Mouse (Mus musculus): ENCODE measurements around the gene Fam171a2. TPM values are rescaled to one million over a fixed set of nuclear protein-coding genes. Genes with fewer than 3 reads are reported as not detected.

Gene Fam171a2
- 4.4 and 4.8 TPM in 2 replicates for polyA plus RNA-seq (2015; fragmentation: Nextera tagmentation; extraction: Ambion mirVana)

DNA sequence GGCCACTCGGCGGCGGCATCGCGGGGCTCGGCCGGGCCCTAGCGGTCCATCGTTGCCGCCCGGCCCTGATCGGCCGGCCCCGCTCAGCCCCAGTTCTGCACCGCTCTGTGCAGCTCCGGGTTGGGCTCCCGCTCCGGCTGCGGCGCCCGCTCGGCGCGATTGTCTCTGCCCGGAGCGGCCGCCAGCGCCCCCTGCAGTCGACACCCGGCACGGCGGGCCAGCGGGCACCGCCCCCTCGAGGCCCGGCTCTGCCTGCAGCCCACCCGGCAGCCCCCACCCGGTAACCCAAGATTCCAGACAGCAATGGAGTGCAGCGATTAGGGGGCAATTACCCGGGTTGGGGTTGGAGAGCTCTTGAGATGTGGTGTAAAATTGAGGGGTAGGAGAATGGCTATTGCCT is at the start of gene Fam171a2:
Gene Fam171a2 (minus strand): TSS at position 186 of the 400 bp plus-strand sequence.
- Histone ChIP-seq H3K9ac (peak within 1 kb of the TSS; percentile 97), H3K36me3 (peaks cover 12% of the 10 kb centered on the region), H3K4me1 (peaks cover 43% of the 10 kb centered on the region), H3K27me3 (peaks cover 37% of the 10 kb centered on the region), H3K27ac (peak within 1 kb of the TSS; percentile 94), H3K9me3 (no peaks in the 10 kb centered on the region), H3K4me2 (replicated peaks) (peak within 1 kb of the TSS; percentile 74), H3K4me3 (peak within 1 kb of the TSS; percentile 93)
- peak; percentile 77 for ATAC-seq (ENCODE audit: low FRiP score, low read depth)
- WGBS = under 1% methylated on average over 31 of the region's 40 CpGs

DNA sequence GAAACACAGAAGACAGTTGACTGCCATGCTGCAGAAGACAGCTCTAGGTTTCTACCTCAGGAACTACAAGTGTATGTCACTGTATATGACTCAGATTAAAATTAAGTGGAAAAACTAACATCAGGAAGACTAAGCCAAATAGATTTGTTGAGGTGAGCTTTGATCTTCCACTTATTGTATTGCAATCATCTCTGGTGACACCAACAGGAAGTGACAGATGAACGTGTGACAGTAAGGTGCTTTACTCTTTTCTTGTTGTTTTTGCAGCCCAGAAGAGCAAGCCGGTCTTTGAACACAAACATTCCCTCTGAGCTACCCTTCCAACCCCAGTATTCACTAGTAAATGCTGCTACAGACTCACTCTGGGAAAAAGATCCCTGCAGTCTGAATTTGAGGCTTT is 49.2 kb upstream of the Fam171a2 start:
- Histone ChIP-seq H3K9me3 (no peaks in the 10 kb centered on the region), H3K4me1 (no peaks in the 10 kb centered on the region), H3K4me3 (no peak overlapping the region), H3K9ac (no peak overlapping the region), H3K4me2 (replicated peaks) (no peak overlapping the region), H3K36me3 (peaks cover 80% of the 10 kb centered on the region), H3K27ac (no peak overlapping the region), H3K27me3 (no peaks in the 10 kb centered on the region)
- 88% methylated on average over 2 of the region's 2 CpGs for WGBS
- no peak for ATAC-seq (ENCODE audit: low FRiP score, low read depth)

DNA sequence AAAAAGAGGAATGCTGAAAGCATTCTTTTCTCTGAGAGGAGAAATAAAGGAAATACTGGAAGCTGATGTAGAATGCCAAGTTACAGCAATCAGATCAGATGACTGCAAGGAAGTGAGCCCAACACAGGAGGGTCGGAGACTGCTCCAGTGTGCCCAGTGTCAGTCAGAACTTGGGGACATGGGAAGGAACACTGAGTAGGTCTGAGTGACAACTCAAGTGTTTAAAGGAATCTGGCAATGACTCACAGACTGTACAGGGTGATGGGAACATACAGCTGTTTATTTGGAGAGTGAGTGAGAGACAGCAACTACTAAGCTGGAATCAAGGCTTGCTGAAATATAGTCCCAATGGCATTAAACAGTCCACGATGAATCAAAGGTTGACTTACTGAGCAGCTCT is 48.7 kb upstream of the Fam171a2 start:
- H3K4me2 ChIP-seq (replicated peaks) = no peak overlapping the region
- no peak overlapping the region for H3K9ac ChIP-seq
- H3K27ac ChIP-seq = no peak overlapping the region
- ATAC-seq (ENCODE audit: low FRiP score, low read depth) = no peak
- 89% methylated on average over 2 of the region's 2 CpGs for WGBS
- H3K4me3 ChIP-seq = no peak overlapping the region
- no peaks in the 10 kb centered on the region for H3K27me3 ChIP-seq
- H3K36me3 ChIP-seq = peaks cover 78% of the 10 kb centered on the region
- no peaks in the 10 kb centered on the region for H3K9me3 ChIP-seq
- H3K4me1 ChIP-seq = no peaks in the 10 kb centered on the region

- Histone ChIP-seq H3K4me1 (no peaks in the 10 kb centered on the region), H3K36me3 (peaks cover 78% of the 10 kb centered on the region), H3K4me3 (no peak overlapping the region), H3K27ac (no peak overlapping the region), H3K9ac (no peak overlapping the region), H3K4me2 (replicated peaks) (no peak overlapping the region), H3K27me3 (no peaks in the 10 kb centered on the region), H3K9me3 (no peaks in the 10 kb centered on the region)
- no peak for ATAC-seq (ENCODE audit: low FRiP score, low read depth)
- WGBS = 94% methylated on average over 5 of the region's 5 CpGs
These were observed 48.3 kb upstream of the Fam171a2 start for GRCm38 (mm10) chr11:102495742-102496141.

DNA sequence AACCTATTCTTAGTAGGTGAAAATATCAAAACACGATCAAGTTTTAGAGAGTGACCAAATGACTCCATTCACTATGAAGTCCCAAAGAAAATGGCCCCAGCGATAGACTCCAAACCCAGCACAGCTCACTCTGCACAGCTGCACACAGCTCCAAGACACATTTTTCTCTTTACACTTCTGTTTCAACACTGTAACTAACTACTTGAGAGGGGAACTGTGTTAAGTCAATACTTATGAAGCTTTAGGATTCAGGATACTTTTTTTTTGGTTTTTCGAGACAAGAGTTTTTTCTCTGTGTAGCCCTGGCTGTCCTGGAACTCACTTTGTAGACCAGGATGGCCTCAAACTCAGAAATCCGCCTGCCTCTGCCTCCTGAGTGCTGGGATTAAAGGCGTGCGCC is 47.6 kb upstream of the Fam171a2 start:
- H3K27ac ChIP-seq = no peak overlapping the region
- H3K4me2 ChIP-seq (replicated peaks) = no peak overlapping the region
- peaks cover 75% of the 10 kb centered on the region for H3K36me3 ChIP-seq
- H3K27me3 ChIP-seq = no peaks in the 10 kb centered on the region
- H3K9ac ChIP-seq = no peak overlapping the region
- no peaks in the 10 kb centered on the region for H3K9me3 ChIP-seq
- ATAC-seq (ENCODE audit: low FRiP score, low read depth) = no peak
- WGBS = 95% methylated on average over 6 of the region's 6 CpGs
- H3K4me1 ChIP-seq = no peaks in the 10 kb centered on the region
- no peak overlapping the region for H3K4me3 ChIP-seq

DNA sequence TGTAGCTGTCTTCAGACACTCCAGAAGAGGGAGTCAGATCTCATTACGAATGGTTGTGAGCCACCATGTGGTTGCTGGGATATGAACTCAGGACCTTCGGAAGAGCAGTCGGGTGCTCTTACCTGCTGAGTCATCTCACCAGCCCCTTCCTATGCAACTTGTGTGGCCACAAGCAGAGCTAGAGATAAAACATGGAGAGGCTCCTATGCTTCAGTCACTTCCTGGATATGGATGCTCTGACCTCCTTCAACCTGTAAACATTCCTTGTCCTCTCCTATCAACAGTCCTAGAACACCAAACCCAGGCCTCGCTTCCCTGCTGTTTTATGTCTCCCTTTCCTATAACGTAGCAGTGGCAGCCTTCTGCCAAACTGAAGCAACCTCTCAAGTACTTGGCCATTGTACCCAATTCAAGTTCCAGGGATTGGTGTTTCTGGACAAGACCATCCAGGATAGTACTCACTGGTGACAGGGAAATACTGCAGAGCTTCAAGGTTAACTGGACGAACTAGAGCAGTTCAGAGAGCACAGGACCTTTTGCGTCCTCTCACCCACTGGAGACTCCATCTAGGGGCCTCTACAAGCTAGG is 46.7 kb upstream of the Fam171a2 start:
- Histone ChIP-seq H3K9ac (no peak overlapping the region), H3K27me3 (no peaks in the 10 kb centered on the region), H3K9me3 (no peaks in the 10 kb centered on the region), H3K4me1 (no peaks in the 10 kb centered on the region), H3K36me3 (peaks cover 66% of the 10 kb centered on the region), H3K27ac (no peak overlapping the region), H3K4me2 (replicated peaks) (no peak overlapping the region), H3K4me3 (no peak overlapping the region)
- no peak for ATAC-seq (ENCODE audit: low FRiP score, low read depth)
- WGBS = 84% methylated on average over 7 of the region's 7 CpGs

DNA sequence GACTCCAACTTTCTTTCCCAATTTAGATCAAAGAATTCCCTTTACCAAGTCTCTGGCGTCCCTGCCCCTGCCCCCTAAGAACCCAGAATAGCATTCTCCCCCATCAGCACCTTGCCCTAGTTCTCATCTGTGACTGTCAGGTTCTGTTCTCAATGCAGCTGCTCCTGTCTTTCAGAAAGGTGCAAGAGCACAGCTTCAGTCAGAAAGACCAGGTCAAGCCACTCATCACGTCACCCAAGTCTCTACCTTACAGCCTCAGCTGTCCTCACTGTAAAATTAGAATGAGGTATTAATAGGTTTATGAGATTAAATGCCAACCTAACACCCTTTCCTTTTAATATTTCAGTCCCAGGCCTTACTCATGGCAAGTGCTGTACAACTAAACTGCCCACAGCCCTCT is 45.8 kb upstream of the Fam171a2 start:
- no peak overlapping the region for H3K4me3 ChIP-seq
- no peak overlapping the region for H3K27ac ChIP-seq
- peaks cover 60% of the 10 kb centered on the region for H3K36me3 ChIP-seq
- H3K9me3 ChIP-seq = no peaks in the 10 kb centered on the region
- no peaks in the 10 kb centered on the region for H3K4me1 ChIP-seq
- no peak overlapping the region for H3K4me2 ChIP-seq (replicated peaks)
- WGBS = 79% methylated on average over 2 of the region's 2 CpGs
- no peaks in the 10 kb centered on the region for H3K27me3 ChIP-seq
- H3K9ac ChIP-seq = no peak overlapping the region
- ATAC-seq (ENCODE audit: low FRiP score, low read depth) = no peak

DNA sequence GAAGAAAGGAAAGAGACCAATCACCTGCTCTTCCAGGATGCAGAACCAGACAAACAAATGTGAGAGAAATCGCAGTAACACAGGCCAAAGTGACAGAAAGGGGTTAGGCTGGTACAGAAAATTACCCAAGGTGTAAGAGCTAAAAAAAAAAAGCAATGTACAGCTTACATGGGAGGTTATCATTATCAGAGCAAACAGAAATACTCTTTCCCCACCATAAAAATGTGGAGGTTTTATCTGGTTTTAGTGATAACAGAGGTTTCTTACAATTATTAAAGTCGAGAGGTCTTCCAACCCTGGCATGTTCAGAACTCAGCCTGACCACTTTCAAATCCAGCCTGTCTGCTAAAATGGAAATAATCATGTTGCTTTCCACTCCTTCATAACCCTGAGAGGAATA is 40.4 kb upstream of the Fam171a2 start:
- Histone ChIP-seq H3K36me3 (peaks cover 52% of the 10 kb centered on the region), H3K4me2 (replicated peaks) (no peak overlapping the region), H3K4me1 (no peaks in the 10 kb centered on the region), H3K4me3 (no peak overlapping the region), H3K27me3 (no peaks in the 10 kb centered on the region), H3K9ac (no peak overlapping the region), H3K27ac (no peak overlapping the region), H3K9me3 (no peaks in the 10 kb centered on the region)
- no peak for ATAC-seq (ENCODE audit: low FRiP score, low read depth)
- WGBS = 94% methylated on average over 2 of the region's 2 CpGs

DNA sequence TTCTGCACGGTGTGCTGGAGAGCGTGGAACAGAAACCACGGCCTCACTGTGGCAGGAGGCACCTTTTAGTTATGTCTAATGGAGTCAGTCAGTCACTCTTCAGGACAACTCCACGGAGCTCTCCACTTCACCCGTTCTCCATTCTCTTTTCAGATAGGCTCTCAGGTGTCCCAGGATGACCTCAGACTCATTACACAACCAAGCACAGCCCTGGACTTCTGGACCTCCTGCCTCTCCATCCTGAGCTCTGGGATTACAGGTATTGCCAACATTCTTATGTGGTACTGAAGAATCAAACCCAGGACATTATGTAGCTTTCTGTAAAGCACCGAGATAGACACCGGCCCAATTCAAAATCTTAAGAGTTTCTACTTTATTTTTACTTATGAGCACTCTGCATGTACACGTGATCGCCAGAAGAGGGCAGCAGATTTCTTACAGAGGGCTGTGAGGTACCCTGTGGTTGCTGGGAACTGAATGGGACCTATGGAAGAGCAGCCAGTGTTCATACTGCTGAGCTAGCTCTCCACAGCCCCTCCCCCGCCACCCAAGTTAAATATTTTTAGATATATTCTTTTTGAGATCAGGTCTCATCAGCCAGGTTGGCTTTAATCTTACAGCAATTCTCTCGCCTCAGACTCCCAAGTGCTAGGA is 39.4 kb upstream of the Fam171a2 start:
- Histone ChIP-seq H3K9ac (no peak overlapping the region), H3K4me3 (no peak overlapping the region), H3K4me2 (replicated peaks) (no peak overlapping the region), H3K27ac (no peak overlapping the region), H3K4me1 (no peaks in the 10 kb centered on the region), H3K36me3 (peaks cover 52% of the 10 kb centered on the region), H3K9me3 (no peaks in the 10 kb centered on the region), H3K27me3 (no peaks in the 10 kb centered on the region)
- peak; percentile 80; the same call in 1 of the 2 replicates for ATAC-seq (ENCODE audit: low FRiP score, low read depth)
- 74% methylated on average over 11 of the region's 11 CpGs for WGBS

GRCm38 (mm10) chr11:102481779-102482178 is 34.3 kb upstream of the Fam171a2 start:
- no peak overlapping the region for H3K4me3 ChIP-seq
- no peaks in the 10 kb centered on the region for H3K9me3 ChIP-seq
- peaks cover 84% of the 10 kb centered on the region for H3K36me3 ChIP-seq
- H3K27me3 ChIP-seq = no peaks in the 10 kb centered on the region
- H3K4me1 ChIP-seq = no peaks in the 10 kb centered on the region
- H3K27ac ChIP-seq = no peak overlapping the region
- no peak overlapping the region for H3K4me2 ChIP-seq (replicated peaks)
- ATAC-seq (ENCODE audit: low FRiP score, low read depth) = no peak
- H3K9ac ChIP-seq = no peak overlapping the region
- 93% methylated on average over 10 of the region's 10 CpGs for WGBS

DNA sequence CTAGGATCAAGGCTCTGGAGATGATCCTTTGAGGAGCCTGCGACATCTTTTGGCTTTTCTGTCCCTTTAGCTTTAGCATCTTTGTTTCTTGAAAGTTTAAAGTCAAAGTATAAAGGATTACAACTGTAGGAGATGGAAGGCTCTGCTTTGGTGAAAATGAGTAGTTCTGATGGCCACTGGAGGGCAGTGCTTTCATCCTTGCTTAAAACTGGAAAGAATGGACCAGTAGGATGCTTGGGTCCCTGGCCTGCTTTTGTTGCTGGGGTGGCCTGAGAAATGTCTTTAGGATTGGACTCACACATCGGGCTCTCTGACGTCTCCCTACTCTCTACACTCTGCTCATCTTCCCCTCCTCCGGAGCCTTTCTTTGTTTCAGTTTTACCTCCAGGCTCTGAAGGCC is 33.4 kb upstream of the Fam171a2 start:
- H3K4me1 ChIP-seq = no peaks in the 10 kb centered on the region
- no peak overlapping the region for H3K9ac ChIP-seq
- ATAC-seq (ENCODE audit: low FRiP score, low read depth) = no peak
- peaks cover 79% of the 10 kb centered on the region for H3K36me3 ChIP-seq
- H3K4me3 ChIP-seq = no peak overlapping the region
- H3K27ac ChIP-seq = no peak overlapping the region
- H3K9me3 ChIP-seq = no peaks in the 10 kb centered on the region
- no peak overlapping the region for H3K4me2 ChIP-seq (replicated peaks)
- 95% methylated on average over 4 of the region's 4 CpGs for whole genome bisulfite sequencing
- H3K27me3 ChIP-seq = no peaks in the 10 kb centered on the region

DNA sequence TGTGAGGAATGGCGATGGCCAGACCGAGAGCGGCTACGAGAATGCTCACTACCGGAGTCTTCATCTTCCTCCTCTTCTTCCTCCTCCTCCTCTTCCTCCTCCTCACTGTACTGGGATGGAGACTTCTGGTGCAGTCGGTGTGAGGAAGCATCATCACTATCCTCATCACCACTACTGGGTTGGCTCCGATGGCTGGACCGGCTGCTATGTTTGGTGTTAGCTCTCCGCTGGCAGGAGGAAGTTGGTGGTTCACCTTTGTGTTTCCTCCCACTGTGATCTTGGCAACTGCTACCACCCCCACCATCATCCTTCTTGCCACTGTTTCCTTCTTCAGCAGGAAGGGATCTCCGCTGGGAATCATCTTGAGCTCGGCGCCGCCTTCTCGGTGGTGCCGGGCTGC is 32.6 kb upstream of the Fam171a2 start:
- H3K27me3 ChIP-seq = no peaks in the 10 kb centered on the region
- H3K4me2 ChIP-seq (replicated peaks) = no peak overlapping the region
- no peaks in the 10 kb centered on the region for H3K9me3 ChIP-seq
- no peak overlapping the region for H3K27ac ChIP-seq
- no peaks in the 10 kb centered on the region for H3K4me1 ChIP-seq
- ATAC-seq (ENCODE audit: low FRiP score, low read depth) = no peak
- WGBS = 96% methylated on average over 15 of the region's 15 CpGs
- no peak overlapping the region for H3K4me3 ChIP-seq
- no peak overlapping the region for H3K9ac ChIP-seq
- H3K36me3 ChIP-seq = peaks cover 78% of the 10 kb centered on the region

- no peak overlapping the region for H3K27ac ChIP-seq
- H3K4me1 ChIP-seq = no peaks in the 10 kb centered on the region
- H3K4me3 ChIP-seq = no peak overlapping the region
- H3K27me3 ChIP-seq = no peaks in the 10 kb centered on the region
- no peak overlapping the region for H3K4me2 ChIP-seq (replicated peaks)
- H3K9ac ChIP-seq = no peak overlapping the region
- H3K9me3 ChIP-seq = no peaks in the 10 kb centered on the region
- H3K36me3 ChIP-seq = peaks cover 77% of the 10 kb centered on the region
- 97% methylated on average over 23 of the region's 23 CpGs for WGBS
- no peak for ATAC-seq (ENCODE audit: low FRiP score, low read depth)
These were observed 32.1 kb upstream of the Fam171a2 start for GRCm38 (mm10) chr11:102479581-102479980.
